Mouse (Mus musculus) embryonic fibroblast, embryonic 13.5 days (primary cell): ENCODE results near the gene Tmem251.

ENCODE experiments used
- CTCF ChIP-seq: IDR thresholded peaks from 2 replicates; pipeline ENCODE4 v1.5.1; 2011; ENCODE audit warnings: mild to moderate bottlenecking, control low read depth, low read length, moderate library complexity, borderline replicate concordance; ENCODE audit not compliant: insufficient read depth
- POLR2A ChIP-seq: IDR thresholded peaks from 2 replicates; pipeline ENCODE4 v1.6.1; 2011; ENCODE audit warnings: low read depth, mild to moderate bottlenecking, control low read depth, low read length, moderate library complexity

DNA sequence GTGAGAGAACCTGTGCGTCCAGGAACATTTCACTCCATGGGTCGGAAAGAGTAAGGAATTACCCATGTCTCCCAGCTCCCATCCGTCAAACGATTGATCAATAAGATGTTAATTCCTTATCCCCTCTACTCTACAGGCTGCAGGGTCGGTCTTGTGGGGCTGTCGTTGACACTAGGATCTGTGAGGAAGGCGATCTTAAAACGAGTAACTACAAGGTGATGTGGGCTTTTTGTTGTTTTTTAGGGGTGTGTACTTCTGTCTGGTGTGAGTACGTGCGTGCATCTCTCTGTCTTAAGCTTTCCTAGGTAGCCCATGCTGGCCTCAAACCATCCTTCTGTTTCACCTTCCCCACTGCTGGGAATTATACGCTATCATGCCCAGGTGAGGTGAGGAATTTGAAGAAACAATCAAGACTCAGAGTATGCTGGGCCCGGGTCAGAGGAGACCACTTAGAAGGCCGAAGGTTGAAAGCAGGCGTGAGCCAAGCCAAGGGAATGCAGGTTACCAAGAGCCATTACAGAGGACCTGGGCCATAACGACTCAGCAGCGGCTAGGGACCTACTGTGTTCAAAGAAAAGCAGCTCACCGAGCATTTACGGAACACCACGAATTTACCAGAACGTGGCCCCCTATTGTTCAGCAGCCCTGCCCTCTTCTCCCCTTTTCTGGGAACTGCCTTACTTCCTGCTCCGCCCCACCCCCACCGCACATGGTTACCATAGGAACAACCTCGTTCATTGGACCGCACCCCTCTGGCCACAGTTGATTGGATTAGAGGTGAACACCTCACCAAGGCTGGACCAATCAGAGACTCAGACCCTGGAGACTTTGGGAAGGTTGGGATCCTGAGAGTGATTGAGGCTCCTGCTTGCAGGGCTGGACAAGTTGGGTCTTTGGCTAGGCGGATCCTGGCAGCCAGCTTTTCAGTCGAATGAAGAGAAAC lies 13.4 kb upstream of the Tmem251 start:
- TF ChIP-seq CTCF (no peak), POLR2A (no peak)
